Mouse (Mus musculus): ENCODE data around the gene Draxin. TPM values are rescaled to one million over a fixed set of nuclear protein-coding genes. Genes with fewer than 3 reads are reported as not detected.

Gene Draxin
- polyA plus RNA-seq, 1 experiment from 2014 or later, result 16.7 TPM

DNA sequence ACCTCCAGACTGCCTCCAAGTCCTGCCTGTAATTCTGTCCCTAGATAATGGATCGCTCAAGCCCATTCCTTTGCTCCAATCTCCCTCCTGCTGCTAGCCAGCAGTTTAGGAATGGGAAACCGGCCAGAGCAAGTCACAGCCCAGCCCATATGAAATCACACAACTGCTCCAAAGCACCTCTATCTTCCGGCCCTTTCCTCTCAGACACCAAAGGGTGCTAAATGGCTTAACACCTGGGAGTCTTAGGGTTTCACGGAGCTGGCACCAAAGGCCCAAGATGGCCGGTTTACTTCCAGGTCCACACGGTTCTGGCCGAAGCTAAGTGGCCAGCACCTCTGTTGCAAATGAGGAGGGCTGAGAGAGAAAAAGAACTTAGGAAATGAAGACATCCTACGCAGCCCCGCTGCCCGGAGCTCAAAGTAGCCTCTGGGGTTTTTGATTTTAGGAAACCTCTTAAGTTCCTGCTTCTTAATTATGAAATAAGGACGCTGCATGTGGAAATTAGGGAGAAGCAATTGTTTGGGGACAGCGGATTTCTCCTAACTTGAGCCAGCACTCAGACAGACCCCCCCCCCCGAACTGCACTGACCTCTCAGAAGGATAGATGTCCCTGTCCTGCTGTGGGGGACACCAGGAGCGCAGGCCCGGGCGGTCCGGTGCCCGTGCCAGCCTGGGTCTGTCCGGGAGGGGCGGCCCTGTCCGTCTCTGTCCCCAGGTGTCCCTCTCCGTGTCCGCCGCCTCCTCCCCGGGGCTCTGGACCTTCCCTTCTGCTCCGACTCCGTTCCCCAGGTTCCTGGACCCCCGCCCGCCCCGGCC, 43.2 kb downstream of the Draxin start:
- no peaks in the 10 kb centered on the region for H3K36me3 ChIP-seq
- H3K27ac ChIP-seq (replicated peaks), result peak overlapping the region; percentile 60; the same call in 1 of the 2 replicates
- ATAC-seq (ENCODE audit: low FRiP score, low read depth), result peak; percentile 71
- peak overlapping the region; percentile 79 for H3K4me2 ChIP-seq (replicated peaks)
- H3K4me1 ChIP-seq, result peaks cover 39% of the 10 kb centered on the region
- H3K27me3 ChIP-seq, result no peaks in the 10 kb centered on the region
- 3% methylated on average over 27 of the region's 30 CpGs for WGBS
- H3K9ac ChIP-seq (replicated peaks), result peak overlapping the region; percentile 69
- no peaks in the 10 kb centered on the region for H3K9me3 ChIP-seq
- H3K4me3 ChIP-seq, result peak overlapping the region; percentile 63

DNA sequence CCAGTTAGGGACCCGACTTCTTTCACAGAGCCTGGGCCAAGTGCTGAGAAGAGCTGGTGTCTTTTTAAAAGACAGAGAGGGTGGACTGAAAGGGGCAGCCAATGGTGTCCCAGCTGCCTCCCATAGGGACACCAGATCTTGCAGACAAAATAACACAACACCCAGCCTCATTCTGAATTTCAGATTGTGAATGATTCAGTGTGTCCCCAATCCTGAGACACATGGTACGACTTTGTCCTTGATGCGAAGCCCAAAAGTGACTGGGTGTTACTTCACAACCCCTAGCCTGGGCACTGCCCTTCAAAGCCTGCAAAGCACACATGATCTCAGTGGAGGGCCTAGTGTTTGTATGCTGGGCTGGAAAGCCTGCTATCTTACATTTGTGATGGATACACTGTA, 44.6 kb downstream of the Draxin start:
- Histone ChIP-seq H3K4me1 (peaks cover 39% of the 10 kb centered on the region), H3K27me3 (no peaks in the 10 kb centered on the region), H3K9me3 (no peaks in the 10 kb centered on the region), H3K36me3 (peaks cover 10% of the 10 kb centered on the region; the same call in 1 of the 2 replicates), H3K4me3 (no peak overlapping the region), H3K4me2 (replicated peaks) (no peak overlapping the region), H3K27ac (replicated peaks) (peak overlapping the region; percentile 1; the same call in 1 of the 2 replicates), H3K9ac (replicated peaks) (no peak overlapping the region)
- WGBS, result 80% methylated on average over 3 of the region's 3 CpGs
- ATAC-seq (ENCODE audit: low FRiP score, low read depth), result no peak

DNA sequence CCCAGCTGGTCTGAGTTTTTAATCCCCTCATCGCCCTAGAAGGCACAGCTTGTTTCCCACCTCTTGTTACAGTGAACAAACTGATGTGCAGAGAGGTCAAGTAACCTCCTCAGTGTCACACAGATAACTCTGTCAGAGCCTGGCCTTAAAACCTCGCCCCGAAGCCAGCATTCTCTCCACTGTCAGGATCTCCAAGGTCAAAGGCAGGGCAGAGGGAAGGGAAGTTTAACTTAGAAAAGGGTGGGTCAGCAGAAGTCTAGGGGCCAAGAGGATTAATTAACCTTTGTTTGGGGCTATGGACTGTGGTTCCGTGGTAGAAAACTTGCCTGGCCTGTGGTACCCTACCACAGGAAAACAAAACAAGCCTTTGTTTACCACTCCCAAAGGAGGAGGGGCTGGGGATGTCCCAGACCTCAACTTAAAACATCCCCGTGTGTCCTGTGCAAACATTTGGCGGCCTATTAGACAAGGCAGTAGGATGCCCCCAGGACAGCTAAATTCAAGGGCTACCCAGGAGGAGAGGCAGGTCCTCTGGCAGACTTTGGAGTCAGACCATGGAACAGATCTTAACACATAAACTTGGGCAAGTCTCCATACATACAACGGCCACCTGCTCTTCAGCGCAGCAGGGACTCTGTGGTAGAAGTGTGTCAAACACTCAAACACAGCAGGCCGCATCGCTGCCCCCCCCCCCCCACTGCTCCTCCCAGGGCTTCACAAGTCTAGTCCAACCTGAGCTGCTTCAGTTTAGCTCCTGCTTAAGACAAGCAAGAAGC, 45.2 kb downstream of the Draxin start:
- no peak for ATAC-seq (ENCODE audit: low FRiP score, low read depth)
- Histone ChIP-seq H3K4me2 (replicated peaks) (no peak overlapping the region), H3K27ac (replicated peaks) (peak overlapping the region; percentile 1; the same call in 1 of the 2 replicates), H3K4me3 (no peak overlapping the region), H3K9ac (replicated peaks) (no peak overlapping the region), H3K27me3 (no peaks in the 10 kb centered on the region), H3K4me1 (peaks cover 39% of the 10 kb centered on the region), H3K36me3 (peaks cover 15% of the 10 kb centered on the region; the same call in 1 of the 2 replicates), H3K9me3 (no peaks in the 10 kb centered on the region)
- WGBS, result 41% methylated on average over 8 of the region's 10 CpGs

DNA sequence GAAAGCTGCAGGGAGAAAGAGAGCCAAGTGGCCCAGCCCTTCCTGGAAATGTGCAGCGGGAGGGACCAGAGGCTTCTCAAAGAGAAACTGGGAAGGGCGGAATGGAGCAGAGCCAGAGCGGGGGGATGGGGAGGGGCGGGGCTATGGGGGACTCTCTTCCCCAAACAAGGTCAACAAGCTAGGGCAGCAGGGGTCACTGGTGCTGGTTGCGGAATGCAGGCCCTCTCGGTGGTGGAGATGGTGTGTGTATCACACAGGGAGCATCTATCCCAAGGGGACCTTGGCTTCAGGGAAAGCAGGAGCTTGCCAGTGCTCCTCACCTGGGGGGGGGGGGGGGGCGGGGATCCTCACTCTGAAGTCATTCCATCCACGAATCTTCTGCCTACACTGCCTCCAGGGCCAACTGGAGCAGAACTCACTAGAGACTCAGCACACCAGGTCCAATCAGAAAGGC, 46.2 kb downstream of the Draxin start:
- Histone ChIP-seq H3K27me3 (no peaks in the 10 kb centered on the region), H3K4me2 (replicated peaks) (no peak overlapping the region), H3K4me3 (no peak overlapping the region), H3K9ac (replicated peaks) (no peak overlapping the region), H3K9me3 (no peaks in the 10 kb centered on the region), H3K36me3 (peaks cover 21% of the 10 kb centered on the region; the same call in 1 of the 2 replicates), H3K27ac (replicated peaks) (no peak overlapping the region), H3K4me1 (peaks cover 38% of the 10 kb centered on the region)
- 6% methylated on average over 8 of the region's 8 CpGs for WGBS
- no peak for ATAC-seq (ENCODE audit: low FRiP score, low read depth)

DNA sequence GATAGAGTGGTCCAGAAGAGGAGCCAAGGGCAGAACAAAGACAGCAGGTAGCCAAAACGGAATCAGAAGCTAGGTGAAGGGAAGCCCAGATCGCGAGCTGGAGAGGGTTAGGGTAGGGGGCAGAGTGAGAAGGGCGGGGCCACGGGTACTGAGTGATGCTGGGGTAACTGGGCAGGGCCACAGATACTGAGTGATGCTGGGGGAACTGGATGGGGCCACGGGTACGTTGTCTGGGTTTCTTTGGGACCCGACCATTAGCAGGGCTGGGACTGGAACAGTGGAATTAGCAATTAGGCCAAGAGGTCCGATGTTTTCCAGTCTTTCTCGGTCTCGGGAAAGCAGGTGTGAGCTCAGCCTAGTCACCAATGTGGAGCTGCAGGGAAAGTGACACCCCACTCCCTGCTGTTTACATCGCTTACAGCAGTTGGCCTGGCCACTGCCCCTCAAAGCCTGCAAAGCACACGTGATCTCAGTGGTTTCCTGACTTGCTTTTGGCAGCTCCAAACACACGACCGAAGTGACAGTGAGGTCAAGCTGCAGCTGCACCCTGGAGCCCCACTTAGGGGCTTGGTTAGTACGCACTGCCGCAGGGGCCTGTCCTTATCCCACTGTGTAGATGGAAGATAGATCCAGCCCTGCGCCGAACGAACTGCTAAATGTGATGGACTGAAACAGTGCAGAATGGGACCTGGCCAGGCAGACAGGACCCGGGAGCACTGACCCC, 47.2 kb downstream of the Draxin start:
- Histone ChIP-seq H3K9ac (replicated peaks) (no peak overlapping the region), H3K4me2 (replicated peaks) (no peak overlapping the region), H3K36me3 (peaks cover 21% of the 10 kb centered on the region; the same call in 1 of the 2 replicates), H3K27ac (replicated peaks) (no peak overlapping the region), H3K4me1 (peaks cover 33% of the 10 kb centered on the region), H3K4me3 (no peak overlapping the region), H3K9me3 (no peaks in the 10 kb centered on the region), H3K27me3 (no peaks in the 10 kb centered on the region)
- 64% methylated on average over 21 of the region's 21 CpGs for WGBS
- ATAC-seq (ENCODE audit: low FRiP score, low read depth), result no peak

DNA sequence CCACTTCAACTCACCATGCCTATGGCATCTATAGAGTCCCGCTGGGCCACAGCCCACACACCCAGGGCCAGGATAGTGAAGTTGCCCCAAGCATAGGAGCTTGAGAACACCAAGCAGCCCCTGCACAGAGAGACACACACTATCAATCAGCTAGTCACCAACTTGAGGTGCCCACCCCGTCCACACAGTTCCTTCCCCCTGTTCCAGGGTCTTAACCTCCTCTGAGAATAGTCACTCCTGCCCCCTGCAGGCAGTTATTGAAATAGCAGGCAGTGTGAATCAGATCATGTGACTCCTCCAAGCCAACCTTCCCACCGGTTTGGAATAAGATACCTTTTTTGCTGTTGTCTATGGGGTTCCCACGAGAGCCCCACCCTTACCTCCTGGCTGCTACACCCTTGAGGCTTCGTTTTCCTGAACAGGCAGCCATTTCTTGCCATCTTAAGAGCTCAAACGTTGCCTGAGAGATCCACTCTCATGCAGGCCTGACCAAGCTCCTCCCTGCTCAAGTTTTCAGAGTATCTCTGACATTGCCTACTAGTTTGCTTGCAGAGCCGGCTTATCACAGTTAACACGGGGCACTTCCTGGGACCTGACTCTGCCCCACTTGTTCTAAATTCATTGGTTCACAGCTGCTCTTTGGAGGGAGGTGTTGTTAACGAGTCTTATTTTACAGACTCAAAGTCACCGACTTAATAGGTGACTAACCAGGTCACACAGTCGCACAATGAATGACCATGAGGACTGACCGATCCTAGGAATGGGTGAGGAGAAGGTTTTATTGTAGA, 48.0 kb downstream of the Draxin start:
- H3K4me1 ChIP-seq, result peaks cover 26% of the 10 kb centered on the region
- no peak overlapping the region for H3K4me3 ChIP-seq
- WGBS, result 54% methylated on average over 12 of the region's 12 CpGs
- no peak overlapping the region for H3K9ac ChIP-seq (replicated peaks)
- no peak for ATAC-seq (ENCODE audit: low FRiP score, low read depth)
- H3K27ac ChIP-seq (replicated peaks), result no peak overlapping the region
- no peaks in the 10 kb centered on the region for H3K9me3 ChIP-seq
- peaks cover 21% of the 10 kb centered on the region; the same call in 1 of the 2 replicates for H3K36me3 ChIP-seq
- H3K4me2 ChIP-seq (replicated peaks), result no peak overlapping the region
- H3K27me3 ChIP-seq, result no peaks in the 10 kb centered on the region

DNA sequence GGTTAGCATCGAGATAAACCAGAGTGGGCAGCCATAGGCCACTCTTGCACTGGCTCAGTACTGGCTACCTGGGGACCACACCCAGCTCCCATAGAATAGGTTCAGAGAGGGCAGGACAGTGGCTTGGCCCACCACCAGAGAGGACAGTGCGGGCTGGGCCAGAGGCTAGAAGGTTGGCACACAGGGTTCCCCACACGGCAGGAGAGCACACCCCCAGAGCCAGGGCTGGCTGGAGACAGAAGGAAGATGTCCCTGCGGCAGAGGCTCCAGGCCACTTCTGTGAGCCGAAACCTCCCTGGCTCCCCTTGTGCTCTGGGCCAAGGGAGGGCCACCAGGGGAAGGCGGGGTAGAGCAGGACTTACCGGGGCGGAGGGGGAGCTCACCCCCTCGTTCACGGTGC, 49.3 kb downstream of the Draxin start:
- no peak overlapping the region for H3K27ac ChIP-seq (replicated peaks)
- ATAC-seq (ENCODE audit: low FRiP score, low read depth), result no peak

DNA sequence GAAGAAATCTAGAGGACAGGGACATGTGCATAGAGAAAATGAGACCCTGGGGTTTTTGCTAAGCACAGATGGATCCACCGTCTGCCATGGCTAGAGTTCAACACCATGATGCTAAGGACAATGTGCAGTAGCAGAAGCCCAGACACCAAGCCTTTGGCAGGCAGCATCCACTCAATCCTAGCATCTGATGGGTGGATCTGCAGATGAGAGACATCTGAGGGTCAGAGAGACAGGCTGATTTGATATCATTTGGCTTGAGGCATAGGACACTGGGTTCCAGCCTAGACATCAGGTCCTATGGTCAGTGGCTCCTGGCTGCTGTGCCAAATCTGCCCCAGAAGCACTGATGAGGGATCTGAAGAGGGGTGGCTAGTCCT, 49.9 kb downstream of the Draxin start:
- Histone ChIP-seq H3K4me3 (no peak overlapping the region), H3K9ac (replicated peaks) (no peak overlapping the region), H3K4me1 (peaks cover 13% of the 10 kb centered on the region), H3K4me2 (replicated peaks) (no peak overlapping the region), H3K27ac (replicated peaks) (no peak overlapping the region), H3K9me3 (no peaks in the 10 kb centered on the region), H3K36me3 (peaks cover 21% of the 10 kb centered on the region; the same call in 1 of the 2 replicates), H3K27me3 (no peaks in the 10 kb centered on the region)
- WGBS, result 92% methylated on average over 1 of the region's 1 CpGs
- no peak for ATAC-seq (ENCODE audit: low FRiP score, low read depth)

More for the DNA sequence above, 49.3 kb downstream of the Draxin start:
- Histone ChIP-seq H3K9ac (replicated peaks) (no peak overlapping the region), H3K36me3 (peaks cover 21% of the 10 kb centered on the region; the same call in 1 of the 2 replicates), H3K4me3 (no peak overlapping the region), H3K4me1 (peaks cover 18% of the 10 kb centered on the region), H3K9me3 (no peaks in the 10 kb centered on the region), H3K4me2 (replicated peaks) (no peak overlapping the region), H3K27me3 (no peaks in the 10 kb centered on the region)
- WGBS, result 93% methylated on average over 10 of the region's 10 CpGs

DNA sequence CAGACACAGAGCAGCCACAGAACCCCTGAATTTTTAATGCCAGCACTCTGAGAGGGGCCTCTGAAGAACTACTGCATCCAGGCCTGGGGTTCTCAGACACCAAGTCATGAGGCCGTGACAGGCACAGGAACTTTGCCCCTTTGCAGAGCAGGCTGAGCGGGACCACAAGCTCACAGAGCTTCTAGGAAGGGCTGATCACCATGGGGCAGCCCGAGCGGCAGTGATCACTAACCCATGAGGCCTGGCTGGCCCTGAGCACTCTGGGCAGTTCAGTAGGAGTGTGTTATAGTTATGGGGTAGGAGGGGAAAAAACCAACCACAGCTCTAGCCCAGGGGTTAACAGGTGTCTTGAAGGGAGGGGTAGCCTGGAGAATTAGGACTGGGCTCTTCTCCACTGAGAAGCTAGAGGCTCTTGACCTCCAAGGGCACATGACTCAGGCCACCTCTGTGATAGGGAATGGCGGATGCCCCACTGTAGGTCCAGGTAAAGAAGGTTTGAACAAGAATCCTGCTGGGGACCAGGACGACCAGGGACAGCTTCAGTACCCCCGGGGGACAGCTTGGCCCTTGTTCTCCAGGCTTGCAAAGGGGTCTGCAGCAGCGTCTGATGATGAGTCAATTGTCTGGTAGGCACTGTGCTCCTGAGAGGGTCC, 50.4 kb downstream of the Draxin start:
- Histone ChIP-seq H3K27ac (replicated peaks) (no peak overlapping the region), H3K4me3 (no peak overlapping the region), H3K4me2 (replicated peaks) (no peak overlapping the region), H3K4me1 (peaks cover 10% of the 10 kb centered on the region), H3K36me3 (peaks cover 21% of the 10 kb centered on the region; the same call in 1 of the 2 replicates), H3K9ac (replicated peaks) (no peak overlapping the region), H3K9me3 (no peaks in the 10 kb centered on the region), H3K27me3 (no peaks in the 10 kb centered on the region)
- 84% methylated on average over 8 of the region's 8 CpGs for WGBS
- no peak for ATAC-seq (ENCODE audit: low FRiP score, low read depth)

DNA sequence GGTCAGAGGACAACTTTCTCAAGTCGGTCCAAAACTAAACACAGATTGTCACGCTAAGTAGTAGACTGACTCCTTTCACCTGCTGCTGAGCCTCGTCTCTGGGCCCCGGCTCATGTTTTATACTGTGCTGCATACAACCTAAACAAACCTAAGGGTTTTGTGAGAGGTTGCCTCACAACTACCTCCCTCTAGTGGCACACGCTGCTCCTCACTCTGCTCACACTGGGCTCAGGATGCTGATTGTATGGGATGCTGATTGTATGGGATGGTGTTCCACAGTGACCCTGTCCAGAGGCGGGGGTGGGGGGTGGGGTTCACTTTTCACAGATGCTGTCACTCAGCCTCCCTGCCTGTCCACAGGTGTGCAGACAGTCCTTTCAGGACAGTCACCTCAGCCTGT, 51.3 kb downstream of the Draxin start:
- no peak overlapping the region for H3K27ac ChIP-seq (replicated peaks)
- H3K27me3 ChIP-seq, result no peaks in the 10 kb centered on the region
- H3K9me3 ChIP-seq, result no peaks in the 10 kb centered on the region
- ATAC-seq (ENCODE audit: low FRiP score, low read depth), result no peak
- H3K36me3 ChIP-seq, result peaks cover 21% of the 10 kb centered on the region; the same call in 1 of the 2 replicates
- H3K9ac ChIP-seq (replicated peaks), result no peak overlapping the region
- WGBS, result 61% methylated on average over 6 of the region's 6 CpGs
- peaks cover 10% of the 10 kb centered on the region for H3K4me1 ChIP-seq
- H3K4me2 ChIP-seq (replicated peaks), result no peak overlapping the region
- H3K4me3 ChIP-seq, result no peak overlapping the region
